ENCODE assay signal across 8 mouse cellular contexts in the genomic region with DNA sequence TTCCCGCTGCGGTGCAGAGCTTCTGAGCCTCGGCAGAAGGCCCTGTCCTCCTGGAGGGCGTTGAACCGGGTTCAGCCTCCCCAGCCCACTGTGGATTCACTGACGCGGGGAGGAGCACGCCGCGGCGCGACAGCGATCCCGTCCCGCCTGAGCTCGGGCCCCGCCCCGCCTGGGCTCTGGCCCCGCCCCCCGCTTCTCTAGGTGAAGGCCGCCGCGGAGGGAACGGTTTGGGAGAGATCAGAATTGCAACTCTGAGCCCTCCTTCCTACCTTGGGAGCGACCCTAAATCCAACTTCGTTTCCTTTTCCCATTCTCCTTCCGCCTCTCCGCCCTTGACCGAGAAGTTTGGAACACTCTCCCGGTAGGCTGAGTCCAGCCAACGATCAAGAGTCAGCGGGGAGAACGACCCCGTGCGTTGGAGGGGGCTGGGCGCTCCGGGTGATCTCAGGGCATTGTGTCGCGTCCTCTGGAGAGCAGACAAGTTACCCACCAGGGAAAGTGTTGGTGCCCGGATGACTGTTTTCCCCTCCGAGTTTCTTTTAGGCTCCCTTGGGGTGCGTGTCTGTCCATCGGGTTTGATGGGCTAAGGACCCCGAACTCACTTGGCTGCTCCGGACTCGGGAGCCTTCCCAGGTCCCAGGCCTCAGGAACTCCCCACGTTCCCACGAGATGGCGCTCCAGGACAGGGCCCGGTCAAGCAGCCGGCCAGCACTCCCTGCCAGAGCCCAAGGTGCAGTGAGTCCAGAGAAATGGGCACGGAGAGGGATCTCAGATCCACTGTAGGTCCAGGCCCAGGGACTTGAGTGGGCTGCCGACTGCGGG. TPM values are rescaled to one million over a fixed set of nuclear protein-coding genes. Genes with fewer than 3 reads are reported as not detected.
DNase-seq lines count a peak whose midpoint lies in the region; ATAC-seq and TF ChIP-seq lines count a peak whose summit lies in the region.

No protein-coding gene starts in this region.

- no peaks in the 10 kb centered on the region for H3K36me3 ChIP-seq in MEL (ENCODE audit: control insufficient read depth in 1 of 2, insufficient read depth in 2 of 2, low read length in 2 of 2)
- no peaks in the 10 kb centered on the region for H3K36me3 ChIP-seq in forebrain, embryonic 16.5 days (ENCODE audit: control insufficient read depth, insufficient read depth)
- H3K36me3 ChIP-seq in lung, embryonic 15.5 days = no peaks in the 10 kb centered on the region
- no peaks in the 10 kb centered on the region for H3K36me3 ChIP-seq in thymus, adult 2 months (ENCODE audit: control insufficient read depth, insufficient read depth, low read length)

- intact Hi-C loops in heart, postnatal 36 days (cut with DNase I) = loop anchor here (5.0 kb wide), 2 partner anchors 327 to 462 kb away; no protein-coding TSS in a partner anchor

- DNase-seq in MEL (ENCODE audit: low read depth, low spot score) = peak; percentile 94
- DNase-seq in cerebellum, adult 8-10 months = peak; percentile 69
- peak; percentile 90 to 91 for DNase-seq in heart, postnatal 36 days
- DNase-seq in layer of hippocampus, adult 8-10 months (ENCODE audit: low spot score in 2 of 2) = peak; percentile 54 to 70
- peak; percentile 81 for DNase-seq in ovary, adult 18-20 months (ENCODE audit: low spot score)
- DNase-seq in thymus, adult 2 months = peak; percentile 74

- H3K4me1 ChIP-seq in MEL (ENCODE audit: control insufficient read depth in 1 of 2, insufficient read depth in 2 of 2, low read length in 2 of 2) = peaks cover 2 to 5% of the 10 kb centered on the region in 2 experiments; a peak in 3 of 4 replicates
- H3K4me1 ChIP-seq in forebrain, embryonic 16.5 days (replicated peaks; ENCODE audit: control insufficient read depth, insufficient read depth, low read length) = peaks cover 33% of the 10 kb centered on the region
- peaks cover 51% of the 10 kb centered on the region for H3K4me1 ChIP-seq in lung, embryonic 15.5 days
- H3K4me1 ChIP-seq in thymus, adult 2 months (replicated peaks; ENCODE audit: control insufficient read depth, insufficient read depth, low read length) = peaks cover 7% of the 10 kb centered on the region; the same call in 1 of the 2 replicates

- no peaks in the 10 kb centered on the region for H3K27me3 ChIP-seq in MEL (ENCODE audit: control insufficient read depth in 1 of 2, insufficient read depth in 2 of 2, low read length in 2 of 2)
- H3K27me3 ChIP-seq in forebrain, embryonic 16.5 days (replicated peaks; ENCODE audit: control insufficient read depth, insufficient read depth, low read length) = peaks cover 63% of the 10 kb centered on the region
- peaks cover 25% of the 10 kb centered on the region for H3K27me3 ChIP-seq in lung, embryonic 15.5 days
- H3K27me3 ChIP-seq in thymus, adult 2 months (ENCODE audit: control insufficient read depth, insufficient read depth, low read length) = peaks cover 33% of the 10 kb centered on the region

- peak; percentile 80 to 99 (median 96) for TF ChIP-seq CTCF in MEL (IDR thresholded peaks at IDR 0.05 in 2 of 3, conservative IDR thresholded peaks at IDR 0.05 in 1 of 3; ENCODE audit: control insufficient read depth in 1 of 3, insufficient read depth in 1 of 3, low read depth in 2 of 3, low read length in 3 of 3, poor library complexity in 1 of 3, severe bottlenecking in 1 of 3)
- TF ChIP-seq CTCF in thymus, adult 2 months (IDR thresholded peaks at IDR 0.05; ENCODE audit: borderline replicate concordance, control insufficient read depth, extremely low read depth, insufficient read depth, low read length, poor library complexity) = 0 out of 2 replicates have a peak, but pooled peaks have one; percentile 20

- no peaks in the 10 kb centered on the region for H3K9me3 ChIP-seq in MEL (replicated peaks; ENCODE audit: insufficient read depth, low read length)
- no peaks in the 10 kb centered on the region for H3K9me3 ChIP-seq in forebrain, embryonic 16.5 days (ENCODE audit: control insufficient read depth, low read length)
- no peaks in the 10 kb centered on the region for H3K9me3 ChIP-seq in lung, embryonic 15.5 days

- WGBS in forebrain, embryonic 16.5 days = under 1% methylated on average over 54 of the region's 54 CpGs
- under 1% methylated on average over 54 of the region's 54 CpGs for WGBS in lung, embryonic 15.5 days
- WGBS in thymus, adult 2 months = 3% methylated on average over 54 of the region's 54 CpGs

- peak overlapping the region; percentile 28; the same call in 1 of the 2 replicates for H3K27ac ChIP-seq in MEL (ENCODE audit: control insufficient read depth, low read depth, low read length)
- no peak overlapping the region for H3K27ac ChIP-seq in forebrain, embryonic 16.5 days (ENCODE audit: low read length)
- peak overlapping the region; percentile 97 for H3K27ac ChIP-seq in lung, embryonic 15.5 days
- no peak overlapping the region for H3K27ac ChIP-seq in thymus, adult 2 months (ENCODE audit: control insufficient read depth, insufficient read depth, low read length)

- peak in 1 of 2 experiments; percentile 7; a peak in 1 of 4 replicates for TF ChIP-seq EP300 in MEL (IDR thresholded peaks at IDR 0.05; ENCODE audit: low read depth in 1 of 2, low read length in 2 of 2)

- peak overlapping the region; percentile 67 for H3K4me2 ChIP-seq in forebrain, embryonic 16.5 days (ENCODE audit: low read length)
- peak overlapping the region; percentile 87 for H3K4me2 ChIP-seq in lung, embryonic 15.5 days

- peak; percentile 97 for TF ChIP-seq RAD21 in MEL (IDR thresholded peaks at IDR 0.05; ENCODE audit: low read depth, low read length)

- peak; percentile 45 for ATAC-seq in forebrain, embryonic 16.5 days
- peak; percentile 69 for ATAC-seq in lung, embryonic 15.5 days (ENCODE audit: borderline replicate concordance, extremely low read depth, low FRiP score, low TSS enrichment)

- H3K9ac ChIP-seq in MEL (ENCODE audit: control insufficient read depth, low read depth, low read length, poor library complexity, severe bottlenecking) = peak overlapping the region; percentile 83
- peak overlapping the region; percentile 34 for H3K9ac ChIP-seq in forebrain, embryonic 16.5 days (replicated peaks; ENCODE audit: low read depth, low read length)
- peak overlapping the region; percentile 74 for H3K9ac ChIP-seq in lung, embryonic 15.5 days

- peak; percentile 52 to 70; a peak in 2 of 4 replicates for TF ChIP-seq POLR2A in MEL (IDR thresholded peaks at IDR 0.05; ENCODE audit: control insufficient read depth in 1 of 2, insufficient read depth in 1 of 2, low read depth in 1 of 2, low read length in 2 of 2, poor library complexity in 1 of 2)
- TF ChIP-seq POLR2A in thymus, adult 2 months (IDR thresholded peaks at IDR 0.05; ENCODE audit: control insufficient read depth, extremely low read depth, insufficient read depth, low read length, poor library complexity) = no peak

- H3K4me3 ChIP-seq in MEL (ENCODE audit: control insufficient read depth in 1 of 2, insufficient read depth in 1 of 2, low read depth in 2 of 2, low read length in 2 of 2) = peak overlapping the region; percentile 88 to 100
- H3K4me3 ChIP-seq in forebrain, embryonic 16.5 days (replicated peaks; ENCODE audit: low read length) = peak overlapping the region; percentile 41
- H3K4me3 ChIP-seq in lung, embryonic 15.5 days = peak overlapping the region; percentile 64
- H3K4me3 ChIP-seq in thymus, adult 2 months (ENCODE audit: control insufficient read depth, insufficient read depth, low read length) = peak overlapping the region; percentile 43

- no peaks in the 10 kb centered on the region; the same call in 1 of the 2 replicates for H3K79me2 ChIP-seq in MEL (ENCODE audit: control insufficient read depth, insufficient read depth, low read length, poor library complexity)

TF ChIP-seq in MEL, 35 proteins besides CTCF, POLR2A, EP300 and RAD21 (continues in another document):
- TF ChIP-seq UBTF (IDR thresholded peaks at IDR 0.05; ENCODE audit: borderline replicate concordance, insufficient read depth, low read depth, low read length) (0 out of 2 replicates have a peak, but pooled peaks have one; percentile 61), MXI1 (IDR thresholded peaks at IDR 0.05; ENCODE audit: low read depth, low read length) (peak; percentile 60; the same call in 1 of the 2 replicates), HCFC1 (IDR thresholded peaks at IDR 0.05; ENCODE audit: low read depth, low read length) (peak; percentile 53; the same call in 1 of the 2 replicates), E2F4 (IDR thresholded peaks at IDR 0.05; ENCODE audit: borderline replicate concordance, low read depth, low read length) (no peak), JUND (IDR thresholded peaks at IDR 0.05; ENCODE audit: low read depth, low read length) (no peak), GATA1 (IDR thresholded peaks at IDR 0.05; ENCODE audit: low read depth, low read length) (no peak), GABPA (IDR thresholded peaks at IDR 0.05; ENCODE audit: low read depth, low read length) (no peak)

RNA-seq across cellular contexts. Expression of a gene that starts 5.8 kb away (rescaled TPM):
- total RNA-seq in MEL (2012; rRNA removed) = not detected in 2 replicates
- polyA plus RNA-seq in MEL (2012; ENCODE audit: insufficient read depth in 1 of 2, insufficient read length in 2 of 2, low read depth in 1 of 2, low replicate concordance in 2 of 2, missing spikeins in 1 of 2) = under 1 TPM in 1 of 2 experiments, not detected in 1; 0.21 TPM
- polyA plus RNA-seq in forebrain, embryonic 16.5 days (2015; fragmentation: Nextera tagmentation; extraction: Ambion mirVana) = not detected in 2 replicates
- total RNA-seq in heart, postnatal 36 days (2021) = not detected
- not detected for total RNA-seq in layer of hippocampus, adult 8-10 months (2022)
- polyA plus RNA-seq in lung, embryonic 15.5 days (2015; fragmentation: Nextera tagmentation; extraction: Ambion mirVana) = 0.62 TPM in 1 of 2 replicates, not detected in the other
- not detected in 2 replicates for polyA plus RNA-seq in thymus, adult 2 months (2012; rRNA removed)

RNA-seq across cellular contexts. Expression of a gene that starts 12.0 kb away (rescaled TPM):
- total RNA-seq in MEL (2012; rRNA removed) = not detected in 2 replicates
- under 1 TPM in 1 of 2 experiments, not detected in 1; 0.01 TPM for polyA plus RNA-seq in MEL (2012; ENCODE audit: insufficient read depth in 1 of 2, insufficient read length in 2 of 2, low read depth in 1 of 2, low replicate concordance in 2 of 2, missing spikeins in 1 of 2)
- 0.47 and 0.68 TPM in 2 replicates for polyA plus RNA-seq in forebrain, embryonic 16.5 days (2015; fragmentation: Nextera tagmentation; extraction: Ambion mirVana)
- total RNA-seq in heart, postnatal 36 days (2021) = 1 to 10 TPM; 6.2 to 6.9 TPM
- 1 to 10 TPM; 1.4 to 2.0 (median 1.7) TPM for total RNA-seq in layer of hippocampus, adult 8-10 months (2022)
- polyA plus RNA-seq in lung, embryonic 15.5 days (2015; fragmentation: Nextera tagmentation; extraction: Ambion mirVana) = 40.9 and 44.9 TPM in 2 replicates
- 2.7 and 3.5 TPM in 2 replicates for polyA plus RNA-seq in thymus, adult 2 months (2012; rRNA removed)

RNA-seq across cellular contexts. Expression of a gene that starts 41.9 kb away (rescaled TPM):
- total RNA-seq in MEL (2012; rRNA removed) = 0.07 and 0.12 TPM in 2 replicates
- polyA plus RNA-seq in MEL (2012; ENCODE audit: insufficient read depth in 1 of 2, insufficient read length in 2 of 2, low read depth in 1 of 2, low replicate concordance in 2 of 2, missing spikeins in 1 of 2) = under 1 TPM in 1 of 2 experiments, not detected in 1; 0.64 TPM
- polyA plus RNA-seq in forebrain, embryonic 16.5 days (2015; fragmentation: Nextera tagmentation; extraction: Ambion mirVana) = 0.23 and 0.26 TPM in 2 replicates
- not detected for total RNA-seq in heart, postnatal 36 days (2021)
- under 1 TPM; 0.11 to 0.17 (median 0.14) TPM for total RNA-seq in layer of hippocampus, adult 8-10 months (2022)
- polyA plus RNA-seq in lung, embryonic 15.5 days (2015; fragmentation: Nextera tagmentation; extraction: Ambion mirVana) = 78.8 and 81.3 TPM in 2 replicates
- polyA plus RNA-seq in thymus, adult 2 months (2012; rRNA removed) = 0.06 and 0.08 TPM in 2 replicates

Comparison
In these comparisons a context has a peak if more than half of its experiments do, and no peak if none do; other contexts are left out.
1. H3K27ac ChIP-seq: peak in MEL (single experiment) and lung, embryonic 15.5 days (single experiment); none in forebrain, embryonic 16.5 days (single experiment) and thymus, adult 2 months (single experiment).
2. H3K4me3 ChIP-seq: peak in every context shown above with its lines; median percentile 94 in MEL; 64 in lung, embryonic 15.5 days; 43 in thymus, adult 2 months; 41 in forebrain, embryonic 16.5 days.
3. RNA of a gene that starts 41.9 kb away (polyA plus RNA-seq): 78.8 to 81.3 TPM in lung, embryonic 15.5 days; 0.64 TPM in MEL, 0.23 to 0.26 TPM in forebrain, embryonic 16.5 days and 0.06 to 0.08 TPM in thymus, adult 2 months; every median in the first group is over 10 times any median in the second.
4. Peak in every context shown above with its lines, with median percentiles within 50 percentile points of each other: DNase-seq and H3K9ac ChIP-seq.